Mouse (Mus musculus) skeletal muscle tissue, adult 2 months (tissue): ENCODE data around the gene Thy1.

ENCODE experiments used
- DNase-seq: peaks from one replicate; pipeline ENCODE4 v3.0.0-alpha.2; 2012; ENCODE audit warnings: low read depth, low spot score

Gene Thy1

DNA sequence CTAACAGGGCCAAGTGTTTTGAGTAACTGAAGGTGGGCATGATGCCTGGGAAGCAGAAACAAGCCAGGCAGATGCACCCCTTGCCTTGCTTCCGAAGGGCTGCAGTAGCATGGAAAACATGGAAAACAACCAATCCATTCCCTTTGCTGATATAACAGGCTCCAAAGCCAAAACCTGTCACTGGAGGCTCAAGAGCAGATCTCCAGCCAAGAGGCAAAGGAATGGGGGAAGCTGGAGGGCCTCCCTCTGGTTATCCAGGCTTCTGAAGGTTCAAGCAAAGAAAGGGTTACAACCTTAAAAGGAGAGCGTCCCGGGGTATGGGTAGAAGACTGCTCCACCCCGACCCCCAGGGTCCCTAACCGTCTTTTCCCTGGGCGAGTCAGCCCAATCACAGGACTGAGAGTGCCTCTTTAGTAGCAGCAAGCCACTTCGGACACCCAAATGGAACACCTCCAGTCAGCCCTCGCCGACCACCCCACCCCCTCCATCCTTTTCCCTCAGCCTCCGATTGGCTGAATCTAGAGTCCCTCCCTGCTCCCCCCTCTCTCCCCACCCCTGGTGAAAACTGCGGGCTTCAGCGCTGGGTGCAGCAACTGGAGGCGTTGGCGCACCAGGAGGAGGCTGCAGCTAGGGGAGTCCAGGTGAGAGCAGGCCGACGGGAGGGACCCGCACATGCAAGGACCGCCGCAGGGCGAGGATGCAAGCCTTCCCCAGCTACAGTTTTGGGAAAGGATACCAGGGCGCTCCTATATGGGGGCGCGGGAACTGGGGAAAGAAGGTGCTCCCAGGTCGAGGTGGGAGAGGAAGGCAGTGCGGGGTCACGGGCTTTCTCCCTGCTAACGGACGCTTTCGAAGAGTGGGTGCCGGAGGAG is at the start of gene Thy1:
Thy1 (plus strand) TSS at position 549 of the 872 bp plus-strand sequence.
- DNase-seq: peak; percentile 47

DNA sequence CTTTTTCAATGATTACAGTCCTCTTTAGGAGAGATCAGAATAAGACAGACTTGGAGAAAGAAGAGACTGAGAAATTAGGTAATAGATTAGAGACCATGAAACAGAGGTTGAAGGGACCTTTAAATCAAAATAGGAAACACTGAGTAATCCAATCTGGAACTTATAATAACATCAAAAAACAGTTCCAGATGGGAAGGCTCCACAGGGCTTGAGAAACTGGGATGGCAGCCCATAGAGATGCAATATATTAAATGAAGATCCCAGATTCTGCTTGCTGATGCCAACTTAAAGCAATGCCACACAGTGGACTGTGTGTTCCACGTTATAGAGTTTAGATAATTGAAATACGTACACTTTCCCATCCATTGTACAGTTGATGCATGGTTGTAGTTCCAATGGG is 45.5 kb upstream of the Thy1 start:
- DNase-seq: no peak

DNA sequence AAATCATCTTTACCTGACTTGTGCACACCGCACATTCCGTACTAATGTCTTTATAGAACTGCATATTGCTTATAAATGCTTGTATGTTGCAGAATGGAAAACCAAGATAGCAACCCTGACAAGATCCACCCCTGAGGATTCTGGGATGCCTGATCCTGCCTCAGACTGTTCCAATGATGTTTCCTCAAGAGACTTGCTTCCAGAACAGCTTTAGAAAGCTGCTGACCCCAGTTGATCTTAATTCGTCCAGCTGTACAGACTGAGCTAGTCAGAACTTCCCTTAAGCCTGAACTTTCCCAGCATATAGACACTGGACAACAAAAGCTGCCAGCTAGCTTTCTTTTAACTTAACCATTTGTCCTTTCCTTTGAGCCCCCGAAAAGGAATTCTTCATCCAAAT is 44.3 kb upstream of the Thy1 start:
- peak; percentile 63 for DNase-seq

DNA sequence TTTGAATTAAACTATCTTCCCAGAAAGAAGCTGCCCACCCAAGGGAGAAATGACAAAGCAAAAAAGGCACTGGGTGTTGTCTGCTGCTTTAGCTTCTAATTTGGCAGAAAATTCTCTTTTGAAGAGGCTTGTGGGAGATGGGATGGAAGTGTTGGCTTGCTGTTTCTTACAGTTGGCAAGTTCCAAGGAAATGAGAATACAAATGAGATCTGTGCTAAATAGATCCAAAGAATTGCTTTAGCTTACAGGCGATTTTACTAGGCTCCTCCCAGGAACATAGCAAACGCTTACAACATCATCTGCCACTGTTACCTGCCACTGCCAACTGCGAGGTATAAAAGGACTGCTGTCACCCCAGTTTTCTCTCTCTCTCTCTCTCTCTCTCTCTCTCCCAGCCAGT is 38.8 kb upstream of the Thy1 start:
- no peak for DNase-seq

DNA sequence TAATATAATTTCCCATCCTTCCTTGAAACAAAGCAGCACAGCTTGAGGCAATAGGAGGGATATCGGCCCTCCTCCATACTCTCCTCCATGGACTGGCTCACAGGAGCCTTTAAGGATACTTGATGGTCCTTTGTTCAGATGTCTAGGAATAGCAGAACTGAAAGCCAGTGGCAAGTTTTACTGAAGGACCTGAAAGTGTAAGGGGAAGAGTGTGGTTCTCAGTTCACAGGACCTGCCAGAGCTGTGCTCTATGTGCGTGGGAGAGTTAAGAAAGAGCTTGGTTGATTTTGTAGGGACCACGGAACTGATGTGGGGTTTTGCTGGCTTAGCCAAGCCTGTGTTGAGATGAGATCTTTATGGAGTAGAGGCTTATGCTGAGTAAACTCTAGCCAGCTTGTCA is 37.9 kb upstream of the Thy1 start:
- no peak for DNase-seq

DNA sequence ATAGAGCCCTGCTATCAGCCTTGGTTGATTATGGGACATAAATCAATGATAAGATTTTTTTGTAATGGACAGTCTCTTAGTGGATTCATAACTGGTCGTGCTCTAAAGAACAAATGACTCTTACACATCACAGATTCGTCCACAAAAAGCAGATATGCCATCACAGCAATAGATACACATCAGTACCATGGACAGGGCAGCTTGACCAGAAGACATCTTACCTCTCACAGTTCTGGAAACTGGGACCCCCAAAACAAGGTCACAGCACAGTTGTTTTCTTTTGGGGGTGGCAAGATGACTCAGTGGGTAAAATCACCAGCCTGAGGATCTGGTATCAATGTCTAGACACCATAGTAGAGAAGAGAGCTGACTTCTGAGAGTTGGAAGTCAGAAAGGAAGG is 35.9 kb upstream of the Thy1 start:
- DNase-seq: no peak

DNA sequence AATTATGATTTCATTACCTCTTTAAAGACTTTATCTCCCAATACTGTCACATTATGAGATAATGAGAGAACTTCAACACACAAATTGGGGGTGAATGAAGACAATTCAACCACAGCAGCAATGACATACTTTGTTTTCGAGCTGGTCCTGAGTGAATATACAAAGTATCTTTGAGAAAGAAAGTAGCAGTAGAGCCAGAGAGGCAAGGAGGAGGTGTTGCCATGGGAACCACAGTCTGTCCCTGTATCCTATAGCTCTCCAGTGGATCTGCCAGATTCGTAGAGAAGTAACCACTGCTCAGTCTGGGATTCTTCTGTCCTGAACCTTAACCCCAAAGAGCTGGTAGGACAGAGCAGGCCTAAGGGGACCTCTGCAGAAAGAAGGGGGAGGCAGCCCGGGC is 35.2 kb upstream of the Thy1 start:
- no peak for DNase-seq

DNA sequence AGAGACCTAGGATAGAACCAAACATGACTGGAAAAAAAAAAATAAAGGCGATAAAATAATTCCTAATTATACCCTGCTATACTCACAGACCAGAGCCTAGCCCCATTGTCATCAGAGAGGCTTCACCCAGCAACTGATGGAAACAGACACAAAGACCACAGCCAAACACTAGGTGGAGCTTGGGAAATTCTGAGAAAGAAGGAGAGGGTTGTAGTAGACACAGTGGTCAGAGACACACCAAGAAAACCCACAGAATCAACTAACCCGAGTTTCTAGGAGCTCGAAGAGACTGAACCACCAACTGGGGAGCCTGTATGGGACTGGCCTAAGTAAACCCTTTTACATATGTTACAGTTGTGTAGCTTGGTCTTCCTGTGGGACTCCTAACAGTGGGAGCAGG is 32.3 kb upstream of the Thy1 start:
- DNase-seq: no peak

DNA sequence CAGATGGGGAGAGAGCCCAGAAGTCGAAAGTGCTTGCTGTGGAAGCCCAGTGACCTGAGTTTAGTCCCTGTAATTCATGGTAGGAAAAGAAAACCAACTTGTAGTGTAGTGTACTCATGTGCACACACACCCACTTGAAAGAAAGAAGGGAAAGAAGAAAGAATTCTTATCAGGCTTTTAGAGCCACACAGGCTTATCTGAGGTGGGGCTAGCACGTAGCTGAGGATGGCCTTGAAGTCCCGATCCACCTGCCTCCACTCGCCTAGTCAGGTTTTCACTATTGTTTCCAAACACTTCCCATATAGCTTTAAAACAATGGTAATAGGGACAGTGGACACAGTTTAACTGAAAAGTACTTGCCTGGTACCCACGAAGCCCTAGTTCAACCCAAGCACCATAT is 31.5 kb upstream of the Thy1 start:
- DNase-seq: no peak

DNA sequence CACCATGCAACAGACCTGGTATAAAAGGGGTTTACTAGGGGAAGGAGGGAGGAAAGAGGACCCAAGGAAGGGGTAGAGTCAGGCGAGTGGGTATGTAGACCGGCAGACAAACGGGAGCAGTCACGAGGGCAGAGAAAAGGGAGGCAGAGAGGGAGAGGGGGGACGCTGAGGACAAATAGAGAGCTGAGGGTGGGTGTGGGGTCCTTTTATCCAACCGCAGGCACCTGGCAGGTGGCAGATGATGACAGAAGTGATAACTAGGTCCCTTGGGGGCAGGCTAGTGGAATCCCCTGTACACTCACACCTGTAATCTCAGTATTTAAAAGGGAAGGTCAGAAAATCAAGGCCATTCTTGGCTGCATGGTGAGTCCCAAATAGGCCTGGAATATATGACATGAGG is 31.0 kb upstream of the Thy1 start:
- DNase-seq: no peak

DNA sequence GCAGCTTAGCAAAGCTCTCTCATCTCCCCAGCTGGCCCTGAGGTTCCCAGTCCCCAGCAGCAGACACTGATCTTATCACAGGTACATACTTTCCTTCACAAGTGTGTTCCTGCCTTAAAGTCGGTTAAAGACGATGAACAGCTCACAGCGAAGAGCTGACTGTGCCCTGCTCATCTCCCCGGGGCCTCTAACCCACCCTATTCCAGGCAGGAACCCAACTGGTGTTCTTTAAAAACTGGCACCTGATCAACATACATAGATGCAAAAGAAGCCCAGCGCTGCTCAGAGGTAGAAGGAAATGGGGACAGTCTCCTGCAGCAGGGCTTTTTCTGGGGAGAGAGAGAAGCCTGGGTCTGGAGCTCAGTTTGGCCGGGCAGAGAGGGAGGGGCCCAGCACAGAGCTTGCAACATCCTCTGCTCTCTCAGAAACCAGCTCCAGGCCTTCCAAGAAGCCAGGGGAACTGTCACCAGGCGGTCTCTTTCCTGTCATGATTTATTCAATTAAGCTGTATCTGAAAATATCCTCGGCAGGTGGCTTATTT is 30.4 kb upstream of the Thy1 start:
- peak; percentile 45 for DNase-seq

DNA sequence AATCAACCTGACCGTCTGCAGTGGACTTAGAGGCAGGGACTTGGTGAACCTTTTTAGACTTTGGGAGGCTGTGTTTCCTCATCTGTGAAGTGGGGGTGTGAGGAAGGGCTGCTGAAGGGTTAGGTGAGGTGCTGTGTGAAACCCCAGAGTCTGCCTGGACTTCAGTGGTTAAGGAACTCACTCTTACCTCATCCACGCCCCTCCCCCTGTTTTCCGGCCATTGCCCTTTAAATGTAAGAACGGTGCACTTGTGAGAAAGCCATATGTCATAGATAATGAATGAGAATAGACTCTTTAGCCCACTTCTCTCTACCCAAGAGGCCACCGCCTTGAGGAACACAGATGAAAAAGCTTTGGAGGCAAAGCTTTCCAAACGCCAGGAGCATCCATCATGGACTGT is 29.4 kb upstream of the Thy1 start:
- DNase-seq: no peak

DNA sequence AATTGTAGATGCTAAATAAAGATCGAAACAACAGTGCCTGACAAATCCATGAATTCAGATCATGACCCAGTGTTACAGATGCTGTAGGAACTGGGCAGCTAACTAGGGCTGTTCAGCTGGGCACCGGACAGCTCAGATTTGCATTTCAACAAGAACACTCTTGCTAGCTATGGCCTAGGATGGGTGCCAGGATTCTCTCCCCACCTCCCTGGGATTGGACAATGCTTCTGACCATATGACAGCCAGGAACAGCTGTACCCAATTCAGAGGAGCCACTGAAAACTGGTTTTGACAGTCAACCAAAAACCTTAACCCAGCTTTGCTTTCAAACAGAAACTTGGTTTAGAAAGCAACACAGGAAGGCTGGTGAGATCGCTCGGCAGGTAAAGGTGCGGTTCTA is 26.9 kb upstream of the Thy1 start:
- no peak for DNase-seq

DNA sequence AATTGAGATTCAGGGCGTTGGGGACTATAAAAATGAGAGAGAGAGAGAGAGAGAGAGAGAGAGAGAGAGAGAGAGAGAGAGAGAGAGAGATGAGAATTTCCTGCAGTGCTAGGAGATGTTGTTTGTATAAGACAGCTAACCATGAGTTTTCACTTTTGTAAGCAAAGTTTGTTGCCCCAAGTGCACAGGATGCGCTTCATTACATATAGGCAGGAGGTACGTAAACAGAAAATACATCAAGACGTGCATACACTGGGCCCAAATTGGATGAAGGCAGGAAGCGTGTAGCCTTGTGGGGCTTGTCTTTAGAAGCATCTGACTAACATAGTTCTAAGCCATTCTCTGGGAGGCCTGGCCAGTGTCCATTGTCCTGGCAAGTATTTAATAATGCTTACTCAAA is 25.3 kb upstream of the Thy1 start:
- no peak for DNase-seq

DNA sequence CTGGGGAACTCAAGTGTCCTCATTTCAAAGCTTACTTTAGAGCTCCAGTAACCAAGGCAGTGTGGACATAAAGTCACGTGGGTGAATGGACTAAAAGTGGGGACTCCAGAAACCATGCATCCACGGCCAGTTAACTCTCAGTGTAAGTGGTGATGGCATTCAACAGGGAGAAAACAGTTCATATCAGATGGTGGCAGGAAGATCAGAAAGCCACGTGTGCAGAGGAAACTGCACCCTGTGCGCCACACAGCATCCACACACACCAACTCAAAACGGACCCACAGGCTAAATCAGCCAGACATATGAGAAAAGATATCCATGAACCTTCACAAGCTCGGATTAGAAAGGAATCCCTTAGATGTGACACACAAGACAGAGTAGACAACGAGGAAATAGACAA is 23.2 kb upstream of the Thy1 start:
- no peak for DNase-seq

DNA sequence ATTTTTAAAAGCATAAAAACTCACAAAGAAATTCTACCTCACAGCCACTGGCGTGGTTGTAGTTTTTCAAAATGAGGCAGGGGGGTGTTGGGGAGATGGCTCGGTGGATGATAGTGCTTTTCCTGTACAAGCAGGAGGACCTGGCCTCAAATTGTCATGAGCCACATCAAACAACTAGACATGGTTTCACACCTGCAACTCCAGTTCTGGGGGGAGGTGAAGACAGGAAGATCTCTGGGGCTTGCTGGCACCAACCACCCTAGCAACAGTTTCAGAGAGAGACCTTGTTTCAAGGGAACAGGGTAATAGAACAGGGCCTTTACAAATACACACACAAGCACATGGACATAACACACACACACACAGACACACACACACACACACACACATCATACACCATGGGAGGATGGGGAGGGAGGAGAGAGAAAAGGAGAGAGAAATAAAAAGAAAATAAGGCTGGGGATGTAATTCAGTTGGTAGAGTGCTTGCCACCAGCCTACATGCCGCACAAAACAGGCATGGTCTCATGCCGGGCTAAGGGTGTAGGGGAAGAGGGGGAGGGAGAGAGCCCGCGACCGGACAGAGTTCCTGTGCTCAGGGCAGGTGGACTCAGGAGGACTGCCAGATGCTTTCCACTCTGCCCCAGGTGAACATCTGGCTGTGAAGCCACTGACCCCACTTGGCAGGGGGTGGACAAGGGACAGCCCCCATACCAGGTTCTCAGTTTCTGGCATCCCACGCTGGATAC is 20.9 kb upstream of the Thy1 start:
- DNase-seq: no peak

DNA sequence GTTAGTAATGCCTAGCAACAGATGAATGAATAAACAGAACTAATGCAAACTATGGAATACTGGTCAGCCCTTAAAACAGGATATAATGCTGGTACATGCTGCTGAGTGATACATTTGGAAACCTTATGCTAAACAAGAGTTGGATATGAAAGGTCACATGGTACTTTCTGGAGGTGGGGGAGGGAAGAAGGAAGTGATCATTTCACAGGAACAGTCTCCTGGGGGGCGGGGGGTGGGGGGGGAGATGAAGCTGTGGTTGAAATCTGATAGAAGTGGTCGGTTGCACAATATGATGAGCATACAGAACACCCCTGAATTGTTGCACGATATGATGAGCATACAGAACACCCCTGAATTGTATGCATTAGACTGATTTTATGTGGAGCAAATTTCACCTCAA is 19.1 kb upstream of the Thy1 start:
- no peak for DNase-seq

DNA sequence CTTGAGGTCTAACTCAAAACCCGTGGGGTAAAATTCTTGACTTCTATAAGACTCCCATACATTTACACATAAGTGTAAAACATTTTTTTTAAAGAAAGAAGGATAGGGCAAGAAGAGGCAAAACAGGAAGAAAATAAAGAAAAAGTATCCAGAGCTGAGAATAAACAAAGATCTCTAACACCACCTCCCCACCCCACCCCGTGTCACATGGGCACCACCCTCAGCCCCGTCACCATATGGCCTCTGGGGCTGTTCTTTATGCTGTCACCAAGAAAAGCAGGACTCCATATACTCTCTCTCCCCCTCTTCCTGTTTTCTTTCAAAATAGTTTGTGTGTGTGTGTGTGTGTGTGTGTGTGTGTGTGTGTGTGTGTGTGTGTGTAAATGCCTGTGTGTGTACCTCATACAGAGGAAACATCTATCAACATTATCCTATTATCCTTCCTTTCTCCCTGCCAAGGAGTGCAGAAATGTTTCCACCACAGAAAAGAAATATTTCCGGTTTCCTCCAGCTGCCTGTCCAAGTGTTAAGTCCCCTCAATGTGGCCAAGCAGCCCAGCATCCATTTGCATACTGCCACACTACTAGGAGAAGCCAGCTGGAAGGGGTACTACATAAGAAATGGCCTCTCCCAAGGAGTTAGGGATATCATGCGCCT is 13.5 kb upstream of the Thy1 start:
- no peak for DNase-seq

DNA sequence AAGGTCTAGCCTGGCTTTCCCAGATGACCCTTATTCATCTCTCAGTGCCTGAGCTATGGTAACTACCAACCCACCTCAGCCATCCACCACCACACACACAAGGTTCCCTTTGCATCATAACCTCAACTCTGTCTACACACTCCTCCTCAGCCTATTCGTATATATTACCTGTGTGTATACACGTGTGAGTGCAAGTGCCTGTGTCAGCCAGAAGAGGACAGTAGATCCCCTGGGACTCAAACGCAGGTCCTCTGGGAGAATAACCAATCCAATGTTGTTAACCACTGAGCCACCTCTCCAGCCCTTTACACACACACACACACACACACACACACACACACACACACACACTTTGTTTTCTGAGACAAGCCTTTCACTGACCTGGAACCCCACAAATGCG is 12.5 kb upstream of the Thy1 start:
- DNase-seq: no peak

DNA sequence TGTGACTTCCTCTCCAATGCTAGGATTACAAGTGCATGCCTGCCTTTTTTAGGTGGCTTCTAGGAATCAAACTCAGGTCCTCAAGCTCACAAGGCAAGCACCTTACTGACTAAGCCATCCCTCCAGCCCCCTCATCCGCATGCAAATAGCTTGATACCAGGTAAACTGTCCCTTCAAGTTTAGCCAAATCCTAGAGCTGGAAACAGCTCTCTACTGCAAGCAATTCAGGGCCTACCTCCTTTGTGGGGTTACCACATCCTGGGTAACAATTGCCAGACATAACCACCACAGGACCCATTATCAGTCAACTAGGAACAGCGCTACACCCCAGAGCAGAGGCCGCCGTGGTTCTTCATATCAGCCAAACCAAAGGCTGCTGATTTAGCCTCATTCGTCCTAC is 12.1 kb upstream of the Thy1 start:
- no peak for DNase-seq

DNA sequence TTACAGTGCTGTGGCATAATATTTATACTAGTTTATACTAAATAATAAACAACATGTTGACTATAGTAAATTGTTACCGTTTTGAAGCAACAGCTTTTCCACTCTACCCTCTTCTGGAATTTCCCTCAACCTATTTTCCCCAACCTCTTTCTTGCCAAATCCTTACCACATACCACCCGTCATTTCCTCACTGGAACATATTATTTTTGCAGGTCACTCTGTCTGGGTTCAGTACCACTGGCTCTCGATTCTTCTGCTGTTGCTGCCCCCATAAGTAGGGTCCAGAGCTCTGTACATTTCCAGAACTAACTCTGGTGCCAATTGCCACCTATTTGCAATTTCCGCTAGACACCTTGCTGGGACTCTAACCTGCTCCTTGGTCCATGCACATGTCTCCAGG is 11.2 kb upstream of the Thy1 start:
- DNase-seq: no peak

DNA sequence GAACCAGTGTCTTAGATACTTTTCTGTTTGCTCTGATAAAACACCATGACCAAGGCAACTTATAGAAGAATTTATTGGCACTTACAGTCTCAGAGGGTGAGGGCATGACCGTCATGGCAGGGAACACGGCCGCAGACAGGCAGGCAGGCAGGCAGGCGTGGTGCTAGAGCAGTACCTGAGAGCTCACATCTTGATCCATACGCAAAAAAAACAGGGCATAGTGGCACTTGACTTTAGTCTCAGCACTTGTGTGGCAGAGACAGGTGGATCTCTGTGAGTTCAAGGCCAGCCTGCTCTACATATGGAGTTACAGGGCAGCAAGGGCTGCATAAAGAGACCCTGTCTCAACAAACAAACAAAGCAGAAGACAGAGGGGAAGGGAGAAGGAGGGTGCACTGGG is 9.9 kb upstream of the Thy1 start:
- no peak for DNase-seq
